Mouse (Mus musculus) Patski (cell line): ENCODE data around the gene March1. TPM values are rescaled to one million over a fixed set of nuclear protein-coding genes. Genes with fewer than 3 reads are reported as not detected.
"Not testable (repeated sequence)": the region's sequence is repeated elsewhere in the genome, so short reads cannot be mapped to it uniquely, and the experiment has no call there.

Experiments
- ATAC-seq: fragments of 100-300 bp; one replicate; pipeline ENCODE4 v1.8.0; 2021
- CTCF ChIA-PET: fragments of 350-600 bp; sonication (Branson Sonifier 250); formaldehyde crosslinking; loops from one replicate; lab custom pipeline; 2022; ENCODE audit warnings: inconsistent platforms; lab: Charles Lee
- POLR2A ChIA-PET: fragments of 350-600 bp; sonication (Branson Sonifier 250); formaldehyde crosslinking; loops from one replicate; lab custom pipeline; 2022; ENCODE audit warnings: antibody characterized with exemption, inconsistent platforms; lab: Charles Lee
- DNase-seq: peaks from one replicate; pipeline ENCODE4 v3.0.0-alpha.2; 2011; ENCODE audit warnings: low read depth, low spot score
- H3K27me3 ChIP-seq: fragments of 371-371 bp; one replicate; pipeline ENCODE4 v1.5.1; 2021
- CTCF ChIP-seq: fragments of 100-300 bp; IDR thresholded peaks from one replicate; pipeline ENCODE4 v1.5.1; 2021
- in situ Hi-C: fragments of 300-500 bp; cut with MboI; formaldehyde crosslinking; loops from 3 replicates; pipeline ENCODE4 v1.11.1; 2018; ENCODE audit warnings: low pct_unique_long_range_greater_than_20kb, mixed read lengths
- polyA plus RNA-seq: library from polyadenylated mRNA; unstranded; gene quantifications from one replicate; pipeline ENCODE4 v1.2.3, GENCODE M21; 2021

Gene March1
- polyA plus RNA-seq, 1 experiment from 2014 or later = 0.04 TPM

DNA sequence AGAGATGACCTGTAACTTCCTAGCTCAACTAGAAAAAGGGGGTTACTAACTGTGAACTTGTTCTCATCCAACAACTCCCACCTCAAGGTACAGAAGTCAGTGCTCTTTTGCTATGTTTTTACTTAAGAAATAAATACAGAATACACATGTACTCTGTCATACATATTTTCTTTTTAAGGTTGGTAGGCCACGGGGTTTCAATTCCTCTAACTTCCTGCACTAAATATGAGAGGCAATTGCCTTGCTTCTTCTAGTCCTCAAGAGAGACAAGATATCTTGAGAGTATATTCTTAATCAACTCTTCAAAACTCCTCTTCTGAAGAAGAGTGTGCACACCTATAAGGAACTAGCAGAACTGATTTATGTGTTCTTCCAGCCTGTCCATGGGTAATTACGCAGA is 797.5 kb downstream of the March1 start:
- ATAC-seq (no peak), DNase-seq (no peak)
- CTCF ChIA-PET = interaction anchor here (1.3 kb wide), 1 partner anchor 15 kb away, joined by 3 read pairs; no protein-coding TSS in a partner anchor
- in situ Hi-C loops = no loop called here
- TF ChIP-seq CTCF = no peak
- peaks cover 28% of the 10 kb centered on the region for H3K27me3 ChIP-seq
- POLR2A ChIA-PET = no interaction called here

DNA sequence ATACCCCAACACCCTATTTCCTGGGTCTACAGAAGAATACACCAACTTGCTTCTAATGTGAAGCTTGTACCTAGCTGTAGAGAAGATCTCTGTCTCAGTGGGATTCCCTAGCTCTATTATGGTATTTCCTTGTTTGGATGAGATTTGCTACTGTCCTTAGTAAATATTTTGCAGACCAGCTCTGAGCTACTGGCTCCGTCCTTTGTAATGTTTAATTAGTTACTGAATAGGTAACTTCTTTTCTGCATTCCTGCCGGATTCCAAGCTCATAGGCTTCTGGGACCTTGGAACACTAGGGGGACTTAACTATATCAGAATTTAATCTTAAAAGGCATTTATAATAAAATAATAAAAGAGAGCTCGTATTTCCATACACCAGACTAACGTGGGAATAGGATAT is 799.9 kb downstream of the March1 start:
- peaks cover 37% of the 10 kb centered on the region for H3K27me3 ChIP-seq
- CTCF ChIA-PET, DNase-seq, in situ Hi-C loops, POLR2A ChIA-PET, ATAC-seq: not testable (repeated sequence)

DNA sequence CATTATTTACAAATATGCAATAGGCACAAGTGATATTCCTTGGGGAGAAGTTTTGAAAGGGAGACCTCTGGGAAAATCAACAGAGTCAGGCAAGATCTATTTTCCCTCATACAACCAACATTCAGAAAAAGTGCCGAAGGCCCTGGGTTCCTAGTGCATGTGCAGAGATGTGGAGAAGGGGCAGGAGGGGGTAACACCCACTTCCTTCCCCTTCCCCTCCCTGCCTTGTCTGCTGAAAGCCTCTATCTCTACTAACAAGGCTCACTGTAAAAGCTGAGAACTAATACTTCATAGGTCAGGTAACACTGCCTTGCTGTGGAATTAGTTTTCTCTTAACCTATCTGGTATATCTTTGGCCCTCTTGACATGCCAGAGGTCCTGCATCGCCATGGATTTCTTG is 812.9 kb downstream of the March1 start:
- ChIA-PET POLR2A (no interaction called here), CTCF (interaction anchor here (0.9 kb wide), 1 partner anchor 15 kb away, joined by 3 read pairs; no protein-coding TSS in a partner anchor)
- no peak for TF ChIP-seq CTCF
- ATAC-seq = no peak
- peaks cover 3% of the 10 kb centered on the region for H3K27me3 ChIP-seq
- in situ Hi-C loops = loop anchor here (25.0 kb wide), 1 partner anchor 1468 kb away; no protein-coding TSS in a partner anchor
- no peak for DNase-seq

DNA sequence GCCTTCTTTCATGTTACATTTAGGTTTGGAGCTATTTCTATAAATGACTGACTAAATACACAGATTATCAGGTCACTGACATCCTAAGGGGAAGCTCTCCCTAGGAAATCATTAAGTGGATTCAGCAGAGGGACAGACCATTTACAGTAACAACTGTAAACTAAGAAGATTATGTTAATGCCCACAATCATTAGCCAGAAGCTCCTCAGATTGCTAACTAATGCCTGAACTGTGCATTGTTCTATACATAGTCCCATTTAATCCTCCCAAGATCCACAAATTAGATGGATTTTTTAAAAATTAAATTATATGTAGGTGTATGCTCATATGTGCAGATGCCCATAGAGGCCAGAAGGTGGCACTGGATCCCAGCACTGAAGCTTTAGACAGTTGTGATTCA is 815.9 kb downstream of the March1 start:
- peaks cover 6% of the 10 kb centered on the region for H3K27me3 ChIP-seq
- DNase-seq (no peak), ATAC-seq (no peak)
- ChIA-PET CTCF (interaction anchor here (1.5 kb wide), 1 partner anchor 10 kb away, joined by 6 read pairs; no protein-coding TSS in a partner anchor), POLR2A (no interaction called here)
- peak; percentile 20 for TF ChIP-seq CTCF
- in situ Hi-C loops = loop anchor here (25.0 kb wide), 1 partner anchor 1471 kb away; no protein-coding TSS in a partner anchor

DNA sequence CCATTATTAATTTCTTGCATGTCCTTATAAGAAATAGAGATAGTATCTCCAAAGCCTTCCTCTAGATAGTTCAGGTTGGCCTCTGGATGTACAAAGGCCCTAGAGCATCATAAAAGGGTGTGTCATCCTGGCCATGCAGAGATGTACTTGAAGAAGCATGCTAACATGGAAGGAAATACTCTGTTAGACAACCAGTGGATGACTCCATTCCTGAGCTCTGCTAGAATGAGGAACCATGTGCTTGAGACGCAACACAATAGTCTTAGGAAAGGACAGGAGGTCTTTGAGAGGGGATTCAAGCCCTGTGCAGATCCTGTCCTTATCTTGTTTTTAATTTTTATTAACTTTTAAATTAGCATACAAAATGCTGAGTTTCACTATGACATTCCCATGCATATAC is 819.1 kb downstream of the March1 start:
- ChIA-PET POLR2A (no interaction called here), CTCF (no interaction called here)
- in situ Hi-C loops = loop anchor here (25.0 kb wide), 1 partner anchor 1475 kb away; no protein-coding TSS in a partner anchor
- H3K27me3 ChIP-seq = peaks cover 8% of the 10 kb centered on the region
- ATAC-seq (no peak), DNase-seq (no peak)
- no peak for TF ChIP-seq CTCF

DNA sequence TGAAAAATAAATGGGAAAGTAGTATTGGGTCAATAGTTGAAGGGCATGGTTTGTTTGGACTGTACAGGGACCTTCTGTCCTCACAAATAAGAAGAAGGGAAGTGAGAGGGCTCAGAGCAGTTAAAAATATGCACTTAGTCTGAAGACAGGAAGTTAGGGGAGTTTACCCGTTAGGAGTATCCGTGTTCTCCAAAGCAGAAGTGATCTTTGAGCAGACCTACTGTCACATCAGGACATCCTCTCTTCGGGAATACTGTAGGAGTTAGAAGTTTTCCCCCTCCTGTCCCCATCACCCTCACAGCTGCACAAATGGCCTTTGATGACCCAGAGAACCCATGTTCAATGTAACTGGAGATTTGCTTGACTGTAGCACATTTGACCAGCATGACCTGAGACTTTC is 820.2 kb downstream of the March1 start:
- ChIA-PET POLR2A (no interaction called here), CTCF (no interaction called here)
- TF ChIP-seq CTCF = no peak
- in situ Hi-C loops = loop anchor here (25.0 kb wide), 1 partner anchor 1476 kb away; no protein-coding TSS in a partner anchor
- H3K27me3 ChIP-seq = peaks cover 13% of the 10 kb centered on the region
- ATAC-seq (no peak), DNase-seq (no peak)

DNA sequence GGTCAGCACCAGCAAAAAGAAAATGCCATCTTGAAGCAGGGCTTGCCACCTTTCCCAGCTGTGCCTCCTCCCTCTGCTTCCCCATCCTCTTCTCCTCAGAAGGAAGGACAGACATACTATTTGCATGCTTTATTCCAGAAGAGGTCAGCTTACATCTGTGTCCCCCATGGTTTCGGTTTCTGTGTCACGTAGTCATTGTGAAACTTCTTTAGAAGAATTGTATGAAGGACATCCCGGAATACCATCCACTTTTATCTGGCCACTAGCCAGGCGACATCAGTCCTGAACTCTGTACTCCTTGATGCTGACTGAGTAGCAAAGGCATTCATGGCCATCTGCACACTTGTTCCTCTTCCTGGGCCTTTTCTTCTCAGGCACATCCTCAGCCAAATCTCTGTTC is 820.8 kb downstream of the March1 start:
- DNase-seq = no peak
- in situ Hi-C loops = loop anchor here (25.0 kb wide), 1 partner anchor 1476 kb away; no protein-coding TSS in a partner anchor
- ChIA-PET POLR2A (no interaction called here), CTCF (no interaction called here)
- H3K27me3 ChIP-seq = peaks cover 13% of the 10 kb centered on the region
- ATAC-seq = no peak
- no peak for TF ChIP-seq CTCF

DNA sequence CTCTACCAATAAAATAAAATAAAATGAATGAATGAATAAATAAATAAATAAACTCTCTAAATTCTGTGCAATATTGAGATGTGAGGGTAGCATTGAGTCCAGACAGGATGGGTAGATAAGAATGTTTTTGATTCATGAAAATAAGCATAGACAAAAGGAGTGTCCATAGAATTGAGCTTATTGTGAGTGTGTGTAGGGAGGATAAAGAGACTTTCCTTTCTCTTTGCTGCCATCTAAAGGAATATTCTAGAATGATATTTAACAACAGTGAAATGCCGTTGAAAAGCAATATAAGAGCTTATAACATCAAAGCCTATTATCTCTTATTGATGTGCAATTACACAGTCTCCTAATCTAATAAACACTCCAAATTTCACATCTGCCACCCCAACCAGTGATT is 823.4 kb downstream of the March1 start:
- ChIA-PET CTCF (interaction anchor here (1.0 to 1.3 kb wide), 3 partner anchors 9 to 964 kb away, joined by 3 to 4 read pairs (median 3); no protein-coding TSS in a partner anchor), POLR2A (no interaction called here)
- in situ Hi-C loops = loop anchor here (5.0 to 25.0 kb wide), 4 partner anchors 116 to 1479 kb away; no protein-coding TSS in a partner anchor
- ATAC-seq (peak; percentile 51), DNase-seq (no peak)
- peak; percentile 22 for TF ChIP-seq CTCF
- H3K27me3 ChIP-seq = peaks cover 29% of the 10 kb centered on the region

DNA sequence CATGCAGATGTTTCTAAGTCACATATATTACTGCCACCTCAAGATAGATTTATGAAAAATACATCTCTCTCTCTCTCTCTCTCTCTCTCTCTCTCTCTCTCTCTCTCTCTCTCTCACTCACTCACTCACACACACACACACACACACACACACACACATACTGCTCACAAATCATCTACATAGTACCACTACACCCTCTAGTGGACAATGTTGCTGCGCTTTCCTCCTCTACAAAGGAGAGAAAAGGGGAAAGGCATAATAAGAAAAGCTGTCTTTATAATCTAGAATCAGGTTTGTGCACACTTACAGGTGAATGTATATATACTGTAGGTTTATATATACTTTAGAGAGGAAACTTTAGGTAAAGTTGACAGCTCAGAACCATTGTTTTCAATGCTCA is 825.1 kb downstream of the March1 start:
- TF ChIP-seq CTCF = peak; percentile 62
- ATAC-seq = no peak
- in situ Hi-C loops = loop anchor here (5.0 to 25.0 kb wide), 4 partner anchors 118 to 1480 kb away; no protein-coding TSS in a partner anchor
- POLR2A ChIA-PET = no interaction called here
- CTCF ChIA-PET = interaction anchor here (0.7 to 2.6 kb wide), 6 partner anchors 9 to 962 kb away, joined by 3 to 11 read pairs (median 4); no protein-coding TSS in a partner anchor
- peaks cover 28% of the 10 kb centered on the region for H3K27me3 ChIP-seq
- DNase-seq = no peak

DNA sequence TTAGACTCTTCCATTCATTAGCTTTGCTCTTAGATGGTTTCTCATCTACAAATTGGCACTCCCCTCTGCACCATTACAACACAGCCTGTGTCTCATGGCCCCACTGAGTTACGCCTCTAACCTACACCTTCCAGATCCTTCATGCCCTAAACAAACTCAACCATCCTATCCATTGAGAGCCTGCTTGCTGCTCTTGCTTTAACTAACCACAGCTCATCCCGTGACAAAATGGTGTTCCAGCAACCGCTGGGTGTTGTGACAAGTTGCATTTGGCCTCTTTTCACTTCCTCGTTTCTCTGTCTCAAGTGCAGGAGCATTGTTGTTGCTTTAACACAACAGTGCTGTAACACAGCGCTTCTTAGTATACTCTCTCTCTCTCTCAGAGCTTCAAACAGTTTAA is 826.4 kb downstream of the March1 start:
- DNase-seq (no peak), ATAC-seq (no peak)
- ChIA-PET CTCF (interaction anchor here (2.1 to 2.6 kb wide), 2 partner anchors 10 to 52 kb away, joined by 6 to 11 read pairs; no protein-coding TSS in a partner anchor), POLR2A (no interaction called here)
- TF ChIP-seq CTCF = no peak
- in situ Hi-C loops = loop anchor here (5.0 to 25.0 kb wide), 4 partner anchors 119 to 1482 kb away; no protein-coding TSS in a partner anchor
- peaks cover 28% of the 10 kb centered on the region for H3K27me3 ChIP-seq

DNA sequence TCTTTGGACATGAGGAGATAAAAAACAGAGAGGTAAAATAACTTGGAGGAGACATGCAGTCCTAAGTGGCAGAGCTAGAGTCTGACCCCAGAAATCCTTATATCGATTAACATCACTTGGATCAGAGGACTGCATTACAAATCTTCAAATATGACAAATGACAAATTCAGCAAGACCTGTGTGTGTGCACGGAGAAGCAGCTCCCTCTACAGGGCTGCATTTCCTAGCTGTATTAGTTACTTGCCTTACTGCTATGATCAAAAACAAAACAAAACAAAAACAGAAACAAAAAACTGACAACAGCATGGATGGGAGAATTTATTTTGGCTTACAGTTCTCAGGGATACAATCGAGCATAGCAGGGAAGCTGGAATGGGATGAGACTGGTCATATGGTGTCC is 827.7 kb downstream of the March1 start:
- H3K27me3 ChIP-seq = peaks cover 25% of the 10 kb centered on the region
- ChIA-PET POLR2A (no interaction called here), CTCF (no interaction called here)
- in situ Hi-C loops = loop anchor here (5.0 to 25.0 kb wide), 4 partner anchors 52 to 1483 kb away; no protein-coding TSS in a partner anchor
- TF ChIP-seq CTCF = peak; percentile 25
- ATAC-seq = no peak
- DNase-seq = no peak
